Mouse (Mus musculus) midbrain, embryonic 12.5 days (tissue): ENCODE data around the gene Lrrc8d. TPM values are rescaled to one million over a fixed set of nuclear protein-coding genes. Genes with fewer than 3 reads are reported as not detected.

ENCODE experiments used
- ATAC-seq: fragments of 200-750 bp; cut with Nextera tagmentation; 2 replicates; pipeline ENCODE4 v1.8.0; 2017; ENCODE audit warnings: low read depth, moderate TSS enrichment, moderate library complexity; ENCODE audit not compliant: low FRiP score
- H3K27ac ChIP-seq: fragments of 300-500 bp; sonication (generic); replicated peaks from 2 replicates; pipeline ENCODE4 v1.5.1; 2016; ENCODE audit warnings: mild to moderate bottlenecking
- H3K27me3 ChIP-seq: fragments of 300-500 bp; sonication (generic); 2 replicates; pipeline ENCODE4 v1.6.1; 2016; ENCODE audit warnings: mild to moderate bottlenecking
- H3K36me3 ChIP-seq: fragments of 300-500 bp; sonication (generic); 2 replicates; pipeline ENCODE4 v1.6.1; 2016
- H3K4me1 ChIP-seq: fragments of 300-500 bp; sonication (generic); 2 replicates; pipeline ENCODE4 v1.6.1; 2016
- H3K4me2 ChIP-seq: fragments of 300-500 bp; sonication (generic); replicated peaks from 2 replicates; pipeline ENCODE4 v1.6.1; 2016; ENCODE audit warnings: mild to moderate bottlenecking, moderate library complexity
- H3K4me3 ChIP-seq: fragments of 300-500 bp; sonication (generic); 2 replicates; pipeline ENCODE4 v1.5.1; 2016; ENCODE audit warnings: mild to moderate bottlenecking
- H3K9ac ChIP-seq: fragments of 300-500 bp; sonication (generic); replicated peaks from 2 replicates; pipeline ENCODE4 v1.6.1; 2016; ENCODE audit warnings: mild to moderate bottlenecking, moderate library complexity
- H3K9me3 ChIP-seq: fragments of 300-500 bp; sonication (generic); 2 replicates; pipeline ENCODE4 v1.6.1; 2016; ENCODE audit warnings: mild to moderate bottlenecking
- WGBS: fragments of 180-500 bp; shearing (Covaris S2); methylation state at CpG from one replicate; pipeline ENCODE4 v1.1.7; 2016; 5-methylcytosine and 5-hydroxymethylcytosine counted together
- polyA plus RNA-seq: library from polyadenylated mRNA; unstranded; fragments of >200 nt; fragmentation: Nextera tagmentation; extraction: Ambion mirVana; gene quantifications from 2 replicates; pipeline ENCODE4 v1.2.1, GENCODE M21; 2016

Lrrc8d gene
- polyA plus RNA-seq, 1 experiment from 2014 or later, result 34.7 TPM

GRCm38 (mm10) chr5:105874476-105874875 is 174.7 kb downstream of the Lrrc8d start:
- H3K9ac ChIP-seq, result no peak overlapping the region
- no peaks in the 10 kb centered on the region for H3K9me3 ChIP-seq
- no peaks in the 10 kb centered on the region for H3K36me3 ChIP-seq
- H3K4me1 ChIP-seq, result peaks cover 22% of the 10 kb centered on the region
- no peak for ATAC-seq
- H3K4me2 ChIP-seq, result no peak overlapping the region
- no peak overlapping the region for H3K27ac ChIP-seq
- WGBS, result 95% methylated on average over 11 of the region's 11 CpGs
- no peak overlapping the region for H3K4me3 ChIP-seq
- H3K27me3 ChIP-seq, result peaks cover 7% of the 10 kb centered on the region; the same call in 1 of the 2 replicates

- ATAC-seq, result peak; percentile 96
- WGBS, result 1% methylated on average over 53 of the region's 83 CpGs
- Histone ChIP-seq H3K27ac (peak within 1 kb of the TSS; percentile 89), H3K36me3 (no peaks in the 10 kb centered on the region), H3K9me3 (no peaks in the 10 kb centered on the region), H3K4me2 (peak within 1 kb of the TSS; percentile 78), H3K4me1 (peaks cover 24% of the 10 kb centered on the region), H3K27me3 (peaks cover 7% of the 10 kb centered on the region; the same call in 1 of the 2 replicates), H3K9ac (peak within 1 kb of the TSS; percentile 98), H3K4me3 (peak within 1 kb of the TSS; percentile 97)
These were observed 176.5 kb downstream of the Lrrc8d start, which contains the start of gene Zfp326 for GRCm38 (mm10) chr5:105876068-105876924. Gene Zfp326 (plus strand): TSS chr5:105876565.

GRCm38 (mm10) chr5:105876925-105877774 is 177.4 kb downstream of the Lrrc8d start:
- under 1% methylated on average over 46 of the region's 46 CpGs for WGBS
- H3K27me3 ChIP-seq, result peaks cover 7% of the 10 kb centered on the region; the same call in 1 of the 2 replicates
- no peak for ATAC-seq

More at GRCm38 (mm10) chr5:105876925-105877774, 177.4 kb downstream of the Lrrc8d start:
- Histone ChIP-seq H3K4me1 (peaks cover 24% of the 10 kb centered on the region), H3K9me3 (no peaks in the 10 kb centered on the region), H3K9ac (peak overlapping the region; percentile 98), H3K4me2 (peak overlapping the region; percentile 78), H3K4me3 (peak overlapping the region; percentile 97), H3K27ac (peak overlapping the region; percentile 89), H3K36me3 (no peaks in the 10 kb centered on the region; the same call in 1 of the 2 replicates)

Other genes with a start within 250 kb of the Lrrc8d start
- gene Lrrc8c, start 180.6 kb upstream of the Lrrc8d start, polyA plus RNA-seq, result 9.4 and 11.0 TPM in 2 replicates
- 66.3 and 73.6 TPM in 2 replicates for gene Zfp326, start 176.6 kb downstream of the Lrrc8d start, polyA plus RNA-seq